Mouse (Mus musculus) myocyte (in vitro differentiated cells): Measurements from ENCODE around the gene Pilra. TPM values are rescaled to one million over a fixed set of nuclear protein-coding genes. Genes with fewer than 3 reads are reported as not detected.
"Not testable (repeated sequence)": the region's sequence is repeated elsewhere in the genome, so short reads cannot be mapped to it uniquely, and the experiment has no call there.

Source experiments
- H3K27me3 ChIP-seq: one replicate; pipeline ENCODE4 v1.6.1; 2011; ENCODE audit not compliant: control insufficient read depth, insufficient read depth, insufficient read length
- H3K36me3 ChIP-seq: one replicate; pipeline ENCODE4 v1.6.1; 2011; ENCODE audit not compliant: control insufficient read depth, insufficient read depth
- H3K4me2 ChIP-seq: one replicate; pipeline ENCODE4 v1.6.1; 2011; ENCODE audit warnings: low read depth, control low read depth
- H3K4me3 ChIP-seq: one replicate; pipeline ENCODE4 v1.5.1; 2011; ENCODE audit warnings: mild to moderate bottlenecking, control low read depth, moderate library complexity
- H3K79me2 ChIP-seq: one replicate; pipeline ENCODE4 v1.6.1; 2011; ENCODE audit not compliant: control insufficient read depth, insufficient read depth
- H3ac ChIP-seq: one replicate; pipeline ENCODE4 v1.6.1; 2011; ENCODE audit not compliant: control insufficient read depth, insufficient read length
- CEBPB ChIP-seq: IDR thresholded peaks from 2 replicates; pipeline ENCODE4 v1.6.1; 2011; ENCODE audit warnings: mild to moderate bottlenecking, moderate library complexity; ENCODE audit not compliant: poor library complexity, insufficient read depth, severe bottlenecking
- E2F4 ChIP-seq: IDR thresholded peaks from one replicate; pipeline ENCODE4 v1.6.1; 2011; ENCODE audit warnings: mild to moderate bottlenecking, control low read depth, moderate library complexity; ENCODE audit not compliant: insufficient read depth
- MAX ChIP-seq: IDR thresholded peaks from one replicate; pipeline ENCODE4 v1.6.1; 2011; ENCODE audit warnings: low read depth, mild to moderate bottlenecking, control low read depth
- MYOD1 ChIP-seq, 3 experiments: IDR thresholded peaks; one replicate each; pipeline ENCODE4 v1.6.1; 2011; ENCODE audit warnings: control low read depth in 2 of 3, low read depth in 2 of 3, mild to moderate bottlenecking in 2 of 3, moderate library complexity in 1 of 3; ENCODE audit not compliant: insufficient read length in 2 of 3, control insufficient read depth in 1 of 3
- MYOG ChIP-seq, 3 experiments: IDR thresholded peaks; one replicate each; pipeline ENCODE4 v1.6.1; 2011; ENCODE audit warnings: control low read depth in 2 of 3, low read depth in 2 of 3, mild to moderate bottlenecking in 2 of 3; ENCODE audit not compliant: insufficient read length in 2 of 3, control insufficient read depth in 1 of 3, insufficient read depth in 1 of 3
- POLR2A ChIP-seq: IDR thresholded peaks from one replicate; pipeline ENCODE4 v1.6.1; 2011; ENCODE audit warnings: low read depth, mild to moderate bottlenecking, control low read depth, moderate library complexity; ENCODE audit not compliant: insufficient read length
- POLR2AphosphoS2 ChIP-seq: IDR thresholded peaks from one replicate; pipeline ENCODE4 v1.6.1; 2011; ENCODE audit warnings: low read depth, control low read depth; ENCODE audit not compliant: insufficient read length
- REST ChIP-seq: IDR thresholded peaks from one replicate; pipeline ENCODE4 v1.6.1; 2011; ENCODE audit warnings: mild to moderate bottlenecking, control low read depth, moderate library complexity; ENCODE audit not compliant: insufficient read depth, insufficient read length
- SRF ChIP-seq: IDR thresholded peaks from one replicate; pipeline ENCODE4 v1.6.1; 2011; ENCODE audit warnings: low read depth; ENCODE audit not compliant: control insufficient read depth, insufficient read length
- TCF12 ChIP-seq: IDR thresholded peaks from one replicate; pipeline ENCODE4 v1.6.1; 2011; ENCODE audit warnings: mild to moderate bottlenecking, control low read depth; ENCODE audit not compliant: poor library complexity, insufficient read depth, severe bottlenecking
- TCF3 ChIP-seq: IDR thresholded peaks from one replicate; pipeline ENCODE4 v1.6.1; 2011; ENCODE audit warnings: low read depth, control low read depth; ENCODE audit not compliant: insufficient read length
- USF1 ChIP-seq: IDR thresholded peaks from one replicate; pipeline ENCODE4 v1.6.1; 2011; ENCODE audit warnings: low read depth, mild to moderate bottlenecking, control low read depth, moderate library complexity
- polyA plus RNA-seq: library from polyadenylated mRNA; unstranded; fragments of >200 nt; fragmentation: generic; extraction: Trizol; gene quantifications from one replicate; pipeline ENCODE4 v1.2.1, GENCODE M21; 2012; ENCODE audit warnings: missing spikeins

Pilra gene
- polyA plus RNA-seq, result 0.05 TPM

DNA sequence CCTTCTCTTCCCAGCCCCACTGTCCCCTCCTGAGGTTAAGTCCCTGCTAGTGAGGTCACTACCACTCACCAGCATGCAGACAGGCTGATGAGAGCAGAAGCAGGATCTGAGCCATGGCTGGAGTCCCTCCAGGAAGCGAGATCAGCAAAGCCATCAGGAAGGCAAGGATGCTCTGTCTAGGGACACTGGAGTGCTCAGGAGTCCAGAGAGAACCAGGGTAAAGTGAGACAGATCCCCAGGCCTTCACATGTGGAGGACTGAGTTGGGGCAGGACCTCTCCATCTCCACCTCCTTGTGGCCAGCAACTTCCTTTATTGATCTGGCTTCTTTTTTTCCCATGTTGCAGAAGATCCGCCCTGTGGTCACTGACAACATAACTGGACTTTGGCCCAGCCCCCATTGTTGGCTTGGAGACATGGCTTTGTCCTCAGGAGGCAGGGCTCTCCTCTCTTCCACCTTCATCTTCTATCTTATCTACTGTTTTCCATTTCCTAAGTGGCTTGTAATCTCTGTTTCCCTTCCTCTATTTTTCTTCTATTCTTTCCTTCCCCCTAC lies at the start of gene Pilra:
Gene Pilra (minus strand): TSS at position 316 of the 555 bp plus-strand sequence.
- not testable (repeated sequence) for H3K4me2 ChIP-seq, H3K27me3 ChIP-seq, H3K36me3 ChIP-seq, H3K4me3 ChIP-seq, H3ac ChIP-seq, H3K79me2 ChIP-seq

DNA sequence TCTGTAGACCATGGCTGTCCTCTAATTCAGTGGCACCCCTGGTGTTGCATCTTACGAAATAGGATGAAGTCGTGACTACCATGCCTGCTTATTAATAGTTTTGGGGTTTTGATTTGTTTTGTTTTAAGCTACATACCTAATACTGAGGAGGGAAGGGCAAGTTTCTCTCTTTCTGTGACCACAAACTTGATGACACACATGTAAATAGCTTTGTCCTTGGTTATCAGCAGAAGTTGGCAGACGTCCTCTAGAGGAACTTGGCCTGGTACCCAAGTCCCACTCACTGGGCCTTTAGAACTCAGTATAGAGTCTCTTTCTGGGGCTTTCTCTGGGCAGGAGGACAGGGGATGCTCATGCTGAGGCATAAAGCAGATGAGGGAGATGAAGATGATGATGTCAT lies 47.3 kb upstream of the Pilra start:
- H3K79me2 ChIP-seq, result no peaks in the 10 kb centered on the region
- H3K4me3 ChIP-seq, result no peak overlapping the region
- no peaks in the 10 kb centered on the region for H3K36me3 ChIP-seq
- H3K4me2 ChIP-seq, result no peak overlapping the region
- H3K27me3 ChIP-seq, result no peaks in the 10 kb centered on the region
- no peak overlapping the region for H3ac ChIP-seq
- TF ChIP-seq MYOD1 (IDR thresholded peaks at IDR 0.05; ENCODE audit: control insufficient read depth in 1 of 3, insufficient read length in 2 of 3, low read depth in 2 of 3) (no peak), E2F4 (no peak), MAX (no peak), POLR2AphosphoS2 (no peak), TCF3 (no peak), TCF12 (no peak), CEBPB (no peak), POLR2A (no peak), USF1 (no peak), REST (no peak), SRF (no peak)

DNA sequence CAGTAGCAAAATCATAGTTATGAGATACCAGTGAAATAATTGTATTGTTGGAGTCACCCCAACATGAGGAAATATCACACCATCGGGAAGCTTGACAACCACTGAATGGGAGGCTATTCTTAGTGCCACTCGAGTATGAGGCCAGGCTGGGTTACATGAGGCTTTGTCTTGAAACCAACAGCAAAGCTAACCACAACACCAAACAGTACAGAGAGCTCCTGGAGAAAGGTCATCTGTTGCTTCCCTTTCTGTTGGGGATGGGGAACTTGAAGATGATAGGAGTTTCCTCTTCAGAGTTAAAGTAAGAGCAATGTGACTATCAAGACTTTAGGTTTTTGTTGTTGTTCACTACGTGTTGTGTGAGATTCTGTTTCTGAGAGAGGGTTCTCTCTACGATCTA lies 46.8 kb upstream of the Pilra start:
- Histone ChIP-seq H3K36me3 (no peaks in the 10 kb centered on the region), H3K27me3 (no peaks in the 10 kb centered on the region), H3K4me3 (no peak overlapping the region), H3ac (no peak overlapping the region), H3K79me2 (no peaks in the 10 kb centered on the region), H3K4me2 (no peak overlapping the region)
- TF ChIP-seq TCF3 (no peak), E2F4 (no peak), MYOD1 (IDR thresholded peaks at IDR 0.05; ENCODE audit: control insufficient read depth in 1 of 3, insufficient read length in 2 of 3, low read depth in 2 of 3) (no peak), MYOG (IDR thresholded peaks at IDR 0.05; ENCODE audit: control insufficient read depth in 1 of 3, insufficient read depth in 1 of 3, insufficient read length in 2 of 3, low read depth in 2 of 3) (no peak), POLR2AphosphoS2 (no peak), CEBPB (no peak), TCF12 (no peak), POLR2A (no peak)

DNA sequence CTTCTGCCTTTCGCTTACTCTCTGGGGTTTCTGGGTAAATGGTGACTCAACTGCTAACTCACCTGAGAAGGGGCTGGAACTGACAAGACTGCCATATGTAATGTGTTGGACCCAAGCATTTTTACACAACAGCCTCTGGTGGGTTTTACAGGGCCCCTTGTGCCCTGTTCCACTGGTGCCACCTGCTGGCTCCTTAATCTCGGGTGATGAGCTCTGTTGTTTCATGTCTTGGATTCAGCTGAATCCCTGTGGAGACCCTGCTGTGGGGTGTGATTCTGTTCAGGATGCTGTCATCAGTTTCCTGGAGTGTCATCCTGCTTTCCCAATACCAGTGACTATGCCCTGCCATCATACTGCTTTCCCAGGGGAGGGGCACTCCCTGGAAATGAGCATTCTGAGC lies 41.8 kb upstream of the Pilra start:
- Histone ChIP-seq H3K4me2 (no peak overlapping the region), H3K36me3 (no peaks in the 10 kb centered on the region), H3K27me3 (no peaks in the 10 kb centered on the region), H3K4me3 (no peak overlapping the region), H3K79me2 (no peaks in the 10 kb centered on the region), H3ac (no peak overlapping the region)
- no peak for TF ChIP-seq MAX
- TF ChIP-seq TCF12, result no peak
- TF ChIP-seq MYOG (IDR thresholded peaks at IDR 0.05; ENCODE audit: control insufficient read depth in 1 of 3, insufficient read depth in 1 of 3, insufficient read length in 2 of 3, low read depth in 2 of 3), result no peak
- TF ChIP-seq CEBPB, result no peak
- TF ChIP-seq E2F4, result no peak
- TF ChIP-seq POLR2A, result no peak
- TF ChIP-seq TCF3, result no peak
- TF ChIP-seq USF1, result no peak
- no peak for TF ChIP-seq POLR2AphosphoS2
- TF ChIP-seq REST, result no peak
- no peak for TF ChIP-seq MYOD1 (IDR thresholded peaks at IDR 0.05; ENCODE audit: control insufficient read depth in 1 of 3, insufficient read length in 2 of 3, low read depth in 2 of 3)
- TF ChIP-seq SRF, result no peak

DNA sequence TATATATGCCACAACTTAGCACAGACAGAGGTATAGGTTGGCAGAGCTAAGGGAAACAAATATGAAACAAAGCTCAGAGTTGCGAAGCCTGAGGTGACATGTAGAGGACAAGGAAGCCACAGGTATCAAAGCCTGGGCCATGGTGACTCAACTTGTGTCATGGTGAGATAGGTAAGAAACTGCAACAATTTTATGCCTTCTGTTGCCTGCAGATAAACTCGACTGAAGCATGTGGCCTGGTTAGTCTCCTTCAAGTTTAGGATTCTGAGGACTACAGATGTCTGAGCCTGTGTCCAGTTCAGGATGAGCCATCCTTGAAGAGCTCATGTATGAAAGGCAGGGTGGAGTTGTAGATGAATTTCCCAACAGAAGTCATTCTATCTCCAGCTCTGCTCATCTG lies 39.0 kb upstream of the Pilra start:
- no peaks in the 10 kb centered on the region for H3K79me2 ChIP-seq
- H3K36me3 ChIP-seq, result no peaks in the 10 kb centered on the region
- H3K4me2 ChIP-seq, result no peak overlapping the region
- no peak for TF ChIP-seq CEBPB
- TF ChIP-seq MYOG (IDR thresholded peaks at IDR 0.05; ENCODE audit: control insufficient read depth in 1 of 3, insufficient read depth in 1 of 3, insufficient read length in 2 of 3, low read depth in 2 of 3), result no peak
- no peak for TF ChIP-seq POLR2A
- no peak for TF ChIP-seq MYOD1 (IDR thresholded peaks at IDR 0.05; ENCODE audit: control insufficient read depth in 1 of 3, insufficient read length in 2 of 3, low read depth in 2 of 3)
- no peak for TF ChIP-seq USF1
- TF ChIP-seq E2F4, result no peak
- TF ChIP-seq SRF, result no peak
- no peak for TF ChIP-seq TCF12
- no peak for TF ChIP-seq POLR2AphosphoS2
- TF ChIP-seq REST, result no peak
- TF ChIP-seq MAX, result no peak
- TF ChIP-seq TCF3, result no peak
- no peak overlapping the region for H3ac ChIP-seq
- no peak overlapping the region for H3K4me3 ChIP-seq
- no peaks in the 10 kb centered on the region for H3K27me3 ChIP-seq

DNA sequence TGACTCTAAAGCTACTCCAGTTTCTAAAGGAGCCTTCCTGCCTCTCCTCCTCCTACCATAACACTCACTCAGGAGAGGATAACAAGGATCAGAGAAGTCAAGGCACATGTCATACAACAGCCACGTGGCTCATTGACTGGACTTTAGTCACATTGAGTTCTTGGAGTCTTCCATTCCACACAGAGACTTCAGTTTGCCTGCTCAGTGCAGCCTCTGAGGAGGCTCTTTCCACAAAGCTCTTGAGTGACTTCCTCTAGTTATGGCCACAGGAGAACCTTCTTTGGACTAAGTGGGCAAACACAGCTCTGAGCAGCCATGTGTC lies 36.3 kb upstream of the Pilra start:
- H3ac ChIP-seq, H3K4me2 ChIP-seq, H3K36me3 ChIP-seq, H3K27me3 ChIP-seq, H3K79me2 ChIP-seq, H3K4me3 ChIP-seq: not testable (repeated sequence)

DNA sequence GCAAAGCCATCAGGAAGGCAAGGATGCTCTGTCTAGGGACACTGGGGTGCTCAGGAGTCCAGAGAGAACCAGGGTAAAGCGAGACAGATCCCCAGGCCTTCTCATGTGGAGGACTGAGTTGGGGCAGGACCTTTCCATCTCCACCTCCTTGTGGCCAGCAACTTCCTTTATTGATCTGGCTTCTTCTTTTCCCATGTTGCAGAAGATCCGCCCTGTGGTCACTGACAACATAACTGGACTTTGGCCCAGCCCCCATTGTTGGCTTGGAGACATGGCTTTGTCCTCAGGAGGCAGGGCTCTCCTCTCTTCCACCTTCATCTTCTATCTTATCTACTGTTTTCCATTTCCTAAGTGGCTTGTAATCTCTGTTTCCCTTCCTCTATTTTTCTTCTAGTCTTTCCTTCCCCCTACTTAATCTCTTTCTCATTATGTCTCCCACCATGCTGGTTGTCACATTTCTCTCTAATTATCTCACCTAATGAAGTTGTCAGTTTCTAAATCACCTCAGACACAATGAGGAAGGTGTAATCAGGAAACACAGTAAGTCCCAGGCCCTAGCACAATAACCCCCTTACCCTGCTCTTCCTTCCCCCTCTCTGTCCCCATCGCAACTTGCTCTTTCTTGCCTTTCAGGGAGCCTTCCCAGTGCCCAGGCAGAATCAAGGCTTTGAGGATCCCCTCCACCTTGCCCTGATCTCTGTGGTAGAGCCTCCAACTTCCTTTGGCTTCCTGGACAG lies 35.7 kb upstream of the Pilra start, which contains the start of gene Pilrb2:
Gene Pilrb2 (minus strand): TSS at position 172 of the 737 bp plus-strand sequence.
- not testable (repeated sequence) for H3K4me2 ChIP-seq, H3K79me2 ChIP-seq, H3ac ChIP-seq, H3K36me3 ChIP-seq, H3K27me3 ChIP-seq, H3K4me3 ChIP-seq
